Mouse (Mus musculus) heart, adult 18-20 months (tissue): Measurements from ENCODE around the gene Tssk6. TPM values are rescaled to one million over a fixed set of nuclear protein-coding genes. Genes with fewer than 3 reads are reported as not detected.

Experiments used
- DNase-seq, 2 experiments: peaks; one replicate each; pipeline ENCODE4 v3.0.0; 2021 to 2022; ENCODE audit warnings: mixed read lengths in 1 of 2
- total RNA-seq, 2 experiments: library from RNA; stranded (reverse); gene quantifications; 2 replicates each; pipeline ENCODE4 v1.2.3; 2021

Tssk6 gene
- total RNA-seq, 2 experiments from 2014 or later: 0.25 TPM; not detected in 1

DNA sequence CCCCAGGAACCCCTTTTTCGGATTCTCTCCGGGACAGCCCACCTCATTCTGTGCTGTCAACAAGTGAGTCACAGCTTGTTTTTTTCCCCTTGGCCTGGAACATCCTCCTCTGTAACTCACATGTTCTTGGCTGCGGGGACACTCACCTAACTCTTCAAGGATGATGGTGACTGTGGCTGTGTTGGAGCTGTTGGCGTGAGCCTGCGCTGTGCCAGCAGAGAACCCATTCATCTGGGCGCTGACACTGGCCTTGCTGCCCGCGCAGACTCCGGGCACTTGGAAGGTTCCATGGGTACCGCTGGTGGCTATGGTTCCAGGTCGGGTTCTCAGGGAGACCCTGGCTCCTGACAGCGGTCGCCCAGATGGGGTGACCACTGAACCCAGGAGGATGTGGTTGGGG lies 17.8 kb upstream of the Tssk6 start:
- no peak for DNase-seq

DNA sequence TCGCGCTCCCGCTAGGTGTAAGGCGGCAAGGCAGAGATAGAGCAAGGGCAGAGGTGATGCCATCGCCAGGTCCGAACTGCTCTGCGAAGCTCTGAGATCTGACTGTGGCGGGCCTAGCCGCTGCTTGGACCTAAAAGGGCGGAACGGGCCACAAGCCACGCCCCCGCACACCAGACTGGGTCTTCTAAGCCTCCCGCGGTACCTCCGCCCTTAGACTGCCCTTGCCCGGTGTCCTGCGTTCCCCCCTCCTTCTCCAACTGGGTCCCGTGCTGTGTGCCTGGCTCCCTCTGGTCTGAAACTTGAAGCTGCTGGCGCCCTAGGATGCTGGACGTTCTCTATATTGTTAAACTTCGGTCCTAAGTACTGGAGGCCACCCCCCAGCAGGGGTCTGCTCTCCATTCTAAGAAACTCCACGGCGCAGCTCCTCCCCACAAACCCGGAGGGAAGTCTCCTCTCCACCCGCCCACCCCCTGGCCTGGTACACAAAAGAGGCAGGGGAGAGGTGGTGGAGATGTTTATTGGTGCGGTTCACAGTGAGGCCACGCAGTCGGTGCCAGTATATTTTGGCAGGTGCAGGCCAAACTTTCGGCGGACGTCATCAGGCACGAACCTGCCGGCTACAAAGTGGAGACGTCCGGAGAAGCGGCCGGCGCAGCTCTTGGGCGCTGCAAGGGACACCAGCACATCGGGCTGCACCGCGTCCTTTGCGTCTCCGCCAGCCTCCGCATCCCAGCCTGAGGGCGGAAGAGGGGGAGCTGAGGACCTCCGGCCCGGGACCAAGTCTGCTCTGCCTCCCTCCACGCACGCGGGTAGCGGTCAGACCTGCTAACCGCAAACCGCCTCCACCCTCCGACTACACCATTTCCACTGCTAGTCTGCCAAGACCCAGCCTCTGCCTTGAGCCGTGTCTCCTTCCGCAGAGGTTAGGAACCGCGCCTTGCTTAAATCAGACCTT lies 14.4 kb upstream of the Tssk6 start, which contains the start of gene Cilp2:
Gene Cilp2 (minus strand): TSS at position 399 of the 955 bp plus-strand sequence.
- DNase-seq: peak; percentile 50 to 56

DNA sequence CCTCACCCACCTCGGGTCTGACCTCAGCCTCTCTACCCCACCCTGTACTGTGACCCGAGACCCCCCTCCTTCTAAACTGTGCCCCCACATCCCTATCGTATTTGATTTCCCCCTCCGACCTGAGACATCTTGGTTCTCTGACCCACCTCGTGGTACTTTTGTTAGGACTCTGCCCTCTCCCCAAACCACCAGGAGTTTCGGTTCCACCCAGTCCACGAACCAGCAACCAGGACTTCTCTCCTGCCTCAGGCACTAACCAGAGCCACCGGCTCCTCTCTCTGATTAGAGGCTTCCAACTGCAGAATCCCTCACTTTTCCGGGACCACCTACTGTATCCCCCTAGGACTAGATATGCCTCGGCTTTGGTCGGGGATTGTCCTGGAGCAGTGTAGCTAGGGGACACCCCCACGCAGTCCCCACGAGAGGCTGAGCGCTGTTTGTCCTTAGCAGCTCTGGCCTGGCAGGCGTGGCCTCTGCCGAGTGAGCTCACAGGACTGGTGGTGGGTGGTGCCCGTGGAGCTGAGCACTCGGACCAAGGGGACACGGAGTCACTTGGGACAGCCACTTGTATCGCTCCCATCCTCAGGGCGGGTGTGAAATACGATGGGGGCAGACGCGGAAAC lies 13.6 kb upstream of the Tssk6 start:
- DNase-seq: peak; percentile 41 to 49

GRCm38 (mm10) chr8:69888902-69889301 lies 13.1 kb upstream of the Tssk6 start:
- no peak for DNase-seq

- peak in 1 of 2 experiments; percentile 51 for DNase-seq
Observed at GRCm38 (mm10) chr8:69890813-69891241, 11.2 kb upstream of the Tssk6 start.

DNA sequence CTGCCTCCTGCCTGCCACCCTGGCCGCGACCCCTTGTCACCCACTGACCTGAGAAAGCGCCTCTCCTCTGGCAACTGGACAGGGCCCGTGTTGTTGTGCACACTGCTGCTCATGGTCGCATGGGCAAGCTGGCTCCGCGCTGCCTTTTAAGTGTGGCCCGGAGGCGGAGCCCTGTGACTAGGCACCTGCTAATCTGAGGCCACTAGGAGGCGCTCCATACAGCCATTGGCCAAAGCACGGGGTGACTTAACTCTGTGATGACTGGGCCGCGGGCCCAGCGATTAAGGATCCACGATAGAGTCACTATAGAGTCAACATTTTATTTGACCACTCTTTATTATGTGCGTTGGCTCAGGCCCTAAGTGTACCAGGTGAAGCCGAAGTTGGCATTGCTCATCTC lies 8.1 kb upstream of the Tssk6 start:
- DNase-seq: peak in 1 of 2 experiments; percentile 52

DNA sequence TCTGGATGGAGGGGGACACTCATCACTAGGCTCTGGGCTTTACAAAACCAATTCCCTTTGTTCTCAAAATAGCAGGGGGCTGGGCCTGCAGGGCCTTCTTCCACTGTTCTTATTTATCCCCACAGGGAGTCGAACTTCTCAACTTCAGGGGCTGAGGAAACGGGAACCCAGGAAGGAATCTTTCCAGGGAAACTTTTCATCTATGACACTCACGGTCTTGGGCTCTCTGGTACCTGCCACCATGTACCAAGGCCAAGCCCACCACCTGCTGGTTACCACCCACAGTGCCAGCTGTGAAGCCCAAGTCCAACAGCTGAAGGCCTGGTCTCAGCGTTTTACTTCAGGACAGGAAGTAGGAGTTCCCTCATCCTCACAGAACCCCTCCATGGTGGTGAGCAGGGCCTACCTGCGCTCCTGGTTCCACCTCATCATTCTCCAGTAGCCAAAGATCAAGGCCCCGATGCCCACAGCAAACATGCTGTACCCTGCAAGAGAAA lies 7.1 kb upstream of the Tssk6 start:
- no peak for DNase-seq

GRCm38 (mm10) chr8:69895772-69896451 lies 6.1 kb upstream of the Tssk6 start:
- no peak for DNase-seq

DNA sequence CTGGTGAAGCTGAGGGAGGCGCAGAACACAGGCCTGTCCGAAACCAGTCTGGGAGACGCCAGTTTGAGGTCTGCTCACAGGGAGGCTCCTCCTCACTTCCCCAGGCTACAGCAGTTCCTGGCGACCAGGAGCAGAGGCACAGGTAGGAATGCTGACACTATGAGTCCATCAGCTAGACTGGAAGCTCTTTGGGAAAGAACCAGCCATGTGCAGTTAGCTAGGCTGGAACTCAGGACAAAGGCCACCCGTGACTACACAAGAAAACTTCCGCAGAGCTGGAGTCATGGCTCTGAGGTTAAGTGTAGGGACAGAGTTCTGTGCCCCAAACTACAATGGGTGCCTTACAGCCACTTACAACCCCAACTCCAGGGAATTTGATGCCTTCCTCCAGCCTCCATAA lies 4.1 kb upstream of the Tssk6 start:
- DNase-seq: no peak

GRCm38 (mm10) chr8:69899876-69900275 lies 2.1 kb upstream of the Tssk6 start:
- no peak for DNase-seq

DNA sequence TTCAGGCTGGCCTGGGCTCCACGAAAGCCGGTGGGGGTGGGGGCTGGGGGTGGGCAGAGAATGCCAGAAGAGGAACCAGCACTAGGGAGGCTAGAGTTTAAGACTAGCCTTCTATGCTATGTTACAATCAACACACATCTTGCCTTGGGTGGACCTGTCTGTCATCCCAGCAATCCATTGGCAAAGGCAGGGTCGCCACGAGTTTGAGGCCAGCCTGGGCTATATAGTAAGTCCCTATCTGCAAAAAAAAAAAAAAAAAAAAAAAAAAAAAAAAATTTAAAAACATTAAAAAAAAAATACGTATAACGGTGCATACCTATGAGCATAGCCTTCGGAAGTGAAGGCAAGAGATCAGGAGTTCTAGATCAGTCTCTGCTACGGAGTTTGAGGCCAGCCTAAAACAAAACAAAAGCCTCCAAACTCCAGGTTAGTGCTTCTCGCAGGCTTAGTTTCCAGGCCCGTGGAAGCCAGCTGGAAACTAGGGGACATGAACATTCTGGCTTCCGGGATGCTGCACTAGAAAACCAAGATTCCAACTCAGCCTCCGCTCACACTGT lies 1.0 kb upstream of the Tssk6 start:
- DNase-seq: no peak

DNA sequence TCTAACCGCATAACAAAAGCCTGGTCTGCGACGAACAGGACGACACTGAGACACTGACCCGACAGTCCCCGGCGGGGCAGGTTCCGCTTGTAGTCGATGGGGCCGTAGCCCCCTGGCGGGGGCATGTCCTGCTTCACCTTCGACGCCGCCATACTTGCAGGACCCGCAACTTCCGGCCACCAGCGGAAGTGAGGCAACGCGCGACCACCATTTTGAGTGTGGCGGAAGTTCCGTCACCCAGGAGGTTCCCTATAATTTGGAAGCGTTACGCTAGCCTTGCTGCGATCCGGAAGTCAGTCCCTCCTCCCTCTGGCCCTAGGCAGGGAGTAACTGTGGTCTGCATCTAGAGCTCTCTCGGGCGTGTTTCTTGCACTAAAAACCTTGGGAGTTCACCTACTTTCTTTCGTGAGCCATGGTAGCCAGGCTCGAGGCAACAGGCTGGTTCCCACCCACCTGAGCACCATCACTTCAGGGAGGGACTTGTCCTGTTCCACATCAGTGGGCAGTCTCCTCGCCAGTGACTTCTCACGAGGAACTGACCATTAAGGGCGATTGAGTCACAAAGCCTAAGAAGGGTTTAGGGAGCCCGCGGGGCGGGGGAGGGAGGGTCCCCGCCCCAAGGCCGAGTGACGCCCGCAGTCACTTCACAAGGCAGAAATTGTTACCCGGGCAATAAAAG lies 361 bp upstream of the Tssk6 start:
- DNase-seq: peak; percentile 98 to 99

DNA sequence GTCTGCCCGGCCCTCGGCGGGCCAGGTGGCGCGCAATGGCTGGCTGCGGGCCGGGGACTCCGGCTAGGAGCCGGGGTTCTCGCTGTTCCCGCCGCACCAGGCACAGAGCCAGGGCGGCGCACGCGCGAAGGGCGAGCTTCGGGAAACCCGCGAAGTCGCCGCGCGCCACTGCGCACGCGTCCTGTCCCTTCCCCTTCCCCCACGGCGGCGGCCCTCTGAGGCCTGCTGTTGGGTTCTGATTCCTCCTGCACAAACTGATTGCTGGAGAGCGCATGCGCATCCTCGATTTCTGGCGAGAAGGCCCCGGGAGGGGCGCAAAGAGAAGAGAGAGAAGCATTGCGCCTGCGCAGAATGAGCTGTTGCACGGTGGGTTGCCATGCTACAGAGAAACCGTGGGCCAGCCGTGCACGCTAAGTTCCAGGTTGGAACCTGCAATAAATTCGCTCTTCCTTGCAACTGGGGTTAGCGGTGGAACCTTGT lies 1.1 kb downstream of the Tssk6 start:
- peak; percentile 97 to 99 for DNase-seq

DNA sequence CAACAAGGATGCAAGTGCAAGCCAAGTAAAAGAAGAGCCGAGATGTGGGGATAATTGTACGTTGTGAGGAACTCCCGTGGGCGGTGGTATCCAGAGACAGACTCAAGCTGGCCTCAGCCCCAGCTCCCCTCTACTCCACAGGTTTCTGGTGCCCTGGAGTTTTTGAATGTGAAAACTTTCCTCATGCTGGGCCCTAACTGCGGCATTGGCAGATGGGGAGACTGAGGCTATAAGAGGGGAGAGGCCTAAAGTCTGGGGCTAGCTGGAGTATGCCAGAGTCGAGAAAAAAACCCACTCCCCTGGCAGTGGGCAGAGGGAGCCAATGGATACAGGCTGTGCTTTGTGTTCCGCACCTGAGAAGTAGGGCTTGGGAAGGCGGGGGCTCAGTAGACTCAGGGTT lies 2.1 kb downstream of the Tssk6 start:
- no peak for DNase-seq

DNA sequence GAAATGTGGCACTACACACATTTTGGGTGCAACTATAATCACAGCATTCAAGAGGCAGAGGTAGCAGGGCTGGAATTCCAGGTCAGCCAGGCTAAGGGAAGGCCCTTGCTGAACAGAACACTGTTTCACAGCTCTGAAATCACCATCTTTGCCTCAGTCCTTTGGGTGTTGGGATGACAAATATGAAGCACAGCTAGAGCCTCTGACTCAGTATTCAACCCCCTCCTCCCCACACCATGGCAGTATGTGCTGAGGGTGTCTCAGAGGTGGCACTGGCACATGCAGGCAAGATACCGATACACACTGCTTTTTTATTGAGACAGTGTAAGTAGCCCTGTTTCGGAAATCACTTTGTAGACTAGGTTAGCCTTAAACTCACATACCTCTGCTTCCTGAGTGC lies 4.3 kb downstream of the Tssk6 start:
- DNase-seq: no peak

DNA sequence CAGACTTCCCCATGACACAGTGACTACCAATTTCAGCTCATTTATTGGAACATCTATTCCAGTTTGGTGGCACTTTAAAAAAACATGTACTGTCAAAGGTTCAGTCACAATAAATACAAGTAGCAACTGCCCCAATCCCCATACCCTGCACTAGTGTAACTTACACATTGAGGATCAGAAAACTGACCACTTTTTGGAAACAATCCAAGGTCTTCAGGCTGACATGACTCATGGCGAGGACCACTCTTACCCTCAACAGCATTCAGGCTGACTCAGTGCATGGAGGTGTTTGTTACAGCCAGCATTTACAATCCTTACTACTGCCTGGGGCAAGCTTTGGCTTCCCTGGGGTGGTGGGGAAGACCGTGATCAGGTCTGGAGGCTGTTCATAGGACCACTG lies 5.1 kb downstream of the Tssk6 start:
- DNase-seq: no peak

DNA sequence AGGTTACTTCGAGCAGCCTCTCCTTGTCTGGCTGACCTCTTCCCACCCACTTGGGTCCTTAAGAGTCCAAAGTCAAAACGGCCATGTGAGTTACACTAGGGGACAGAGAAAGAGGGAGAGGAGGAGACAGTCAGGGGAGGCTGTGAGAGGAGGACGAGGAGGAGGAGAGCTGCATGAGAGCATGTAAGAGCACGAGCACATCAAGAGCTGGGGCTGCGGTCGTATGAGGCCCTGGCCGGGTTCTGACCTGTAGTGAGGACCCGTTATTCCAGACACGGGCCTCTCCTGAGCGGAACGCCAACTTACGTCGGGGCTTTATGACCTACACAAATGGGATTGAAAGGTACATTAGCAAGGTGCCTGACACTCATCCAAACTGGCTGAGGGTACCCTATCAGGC lies 9.9 kb downstream of the Tssk6 start:
- DNase-seq: no peak

GRCm38 (mm10) chr8:69912478-69913074 lies 10.6 kb downstream of the Tssk6 start:
- DNase-seq: no peak

GRCm38 (mm10) chr8:69914526-69914925 lies 12.5 kb downstream of the Tssk6 start:
- no peak for DNase-seq

DNA sequence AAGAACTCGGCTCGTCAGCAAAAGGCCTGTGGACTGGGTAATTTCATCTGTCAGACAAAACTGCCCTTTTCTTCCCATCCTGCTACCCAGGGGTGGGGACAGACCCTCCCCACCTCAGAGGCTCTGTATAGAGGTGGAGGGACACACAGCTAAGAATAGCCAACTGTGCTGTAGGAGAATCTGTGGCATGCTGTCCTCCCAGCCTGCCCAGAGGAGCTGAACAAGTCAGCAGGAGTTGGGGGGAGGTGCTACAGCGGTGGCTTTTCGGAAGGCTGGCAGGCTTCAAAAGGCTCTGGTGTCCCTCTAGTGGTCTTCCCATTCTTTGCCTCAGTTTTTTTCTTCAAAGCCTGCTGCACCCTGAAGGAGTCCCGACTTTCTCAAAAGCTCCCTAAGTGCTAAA lies 13.8 kb downstream of the Tssk6 start:
- peak; percentile 54 to 65 for DNase-seq

DNA sequence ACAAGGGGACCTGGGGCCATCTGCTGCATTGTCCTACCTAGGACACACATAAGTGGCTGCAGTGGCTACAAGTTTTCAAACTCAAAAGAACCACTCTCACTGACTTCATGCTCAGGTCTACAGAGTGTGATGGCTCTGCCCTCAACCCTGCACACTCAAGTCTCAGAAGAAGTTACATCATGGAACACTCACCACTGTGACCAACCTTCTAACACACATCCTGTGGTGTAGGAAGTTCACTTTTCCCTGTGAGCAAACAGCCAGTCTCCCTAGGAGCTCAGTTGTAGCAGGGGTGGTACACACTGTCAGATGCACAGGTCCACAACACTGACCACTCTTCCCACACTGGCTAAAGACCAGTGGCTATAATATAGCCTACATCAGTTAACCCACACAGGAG lies 16.5 kb downstream of the Tssk6 start:
- no peak for DNase-seq
